Mouse (Mus musculus) right cerebral cortex, postnatal 36 days (tissue): Measurements from ENCODE around the gene Cpsf4.
"Not testable (repeated sequence)": the region's sequence is repeated elsewhere in the genome, so short reads cannot be mapped to it uniquely, and the experiment has no call there.

ENCODE experiments used
- DNase-seq, 2 experiments: peaks; one replicate each; pipeline ENCODE4 v3.0.0; 2022; ENCODE audit warnings: low spot score in 2 of 2, mixed read lengths in 1 of 2

Gene Cpsf4

DNA sequence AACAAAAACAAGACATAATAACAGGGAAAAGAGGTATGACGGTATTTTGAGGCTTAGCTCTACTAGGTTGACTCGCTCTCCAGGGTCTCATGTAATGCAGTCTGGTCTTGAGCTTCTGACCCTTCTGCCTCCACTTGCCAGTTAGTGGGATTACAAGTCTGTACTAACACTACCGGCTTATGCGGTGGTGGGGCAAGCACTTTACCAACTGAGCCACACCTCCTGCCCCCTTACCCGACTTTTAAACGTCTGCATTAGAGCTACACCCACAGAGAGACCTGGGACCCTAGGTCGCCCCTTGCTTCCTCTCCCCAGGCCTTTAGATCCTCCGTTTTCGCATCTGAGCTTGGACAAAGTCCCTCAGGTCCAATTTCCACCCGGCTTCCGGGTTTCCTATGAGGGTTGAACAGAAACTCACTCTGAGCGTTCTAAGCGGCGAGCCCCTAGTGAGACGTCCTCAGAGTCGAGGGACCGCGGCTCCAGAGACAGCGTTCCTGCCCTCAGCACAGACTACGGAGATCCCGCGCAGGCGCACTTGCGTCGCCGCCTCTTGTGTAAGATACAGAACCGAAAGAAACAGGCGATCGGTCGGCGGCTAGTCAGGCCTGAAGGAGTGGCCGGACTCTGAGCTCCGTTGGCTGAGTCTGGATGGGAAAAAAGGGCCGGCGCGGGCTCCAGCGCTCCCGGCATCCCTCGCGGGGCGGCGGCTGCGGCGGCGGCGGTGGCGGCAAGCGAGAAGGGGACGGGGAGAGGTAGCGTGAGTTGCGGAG, at the start of gene Cpsf4, which contains the start of gene Ptcd1:
Cpsf4 (plus strand) TSS at position 678 of the 770 bp plus-strand sequence.
Ptcd1 (minus strand) TSS at position 573 of the 770 bp plus-strand sequence.
- DNase-seq, result peak; percentile 99

DNA sequence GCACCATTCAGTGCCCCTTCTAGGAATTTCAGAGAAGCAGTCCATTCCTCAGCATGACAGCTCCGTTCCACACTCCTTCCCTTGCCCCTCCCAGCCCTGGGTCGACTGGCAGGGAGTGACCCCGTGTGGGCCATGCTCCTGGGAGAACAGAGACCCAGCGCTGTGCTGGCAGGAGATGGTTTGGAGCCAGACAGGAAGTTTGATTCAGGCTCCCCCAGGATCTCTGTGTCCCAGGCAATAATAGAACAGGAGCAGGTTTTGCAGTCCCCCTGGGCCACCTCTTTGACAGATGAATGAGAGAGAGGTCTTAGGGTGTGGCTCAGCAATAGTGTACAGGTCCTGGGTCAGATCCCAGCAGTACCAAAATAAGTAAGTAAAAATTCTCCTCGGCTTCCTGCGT, 49.0 kb upstream of the Cpsf4 start:
- no peak for DNase-seq

DNA sequence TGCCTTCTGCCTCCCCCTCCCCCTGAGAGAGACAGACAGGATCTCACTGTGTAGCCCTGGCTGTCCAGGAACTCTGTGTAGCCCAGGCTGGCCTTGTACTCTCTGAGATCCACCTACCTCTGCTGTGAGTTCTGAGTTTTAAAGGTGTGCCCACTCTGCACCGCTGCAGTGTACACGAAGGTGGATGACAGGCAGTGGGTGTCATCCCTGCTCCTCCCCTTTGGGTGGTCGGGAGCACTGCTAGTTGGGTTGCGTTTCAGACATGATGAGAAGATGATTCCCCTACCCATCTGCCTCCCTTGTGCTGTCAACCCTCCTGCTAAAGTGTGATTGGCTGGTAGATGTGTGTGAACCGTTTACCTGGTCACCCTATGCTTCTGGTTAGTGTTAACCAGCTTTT, 48.6 kb upstream of the Cpsf4 start:
- no peak for DNase-seq

DNA sequence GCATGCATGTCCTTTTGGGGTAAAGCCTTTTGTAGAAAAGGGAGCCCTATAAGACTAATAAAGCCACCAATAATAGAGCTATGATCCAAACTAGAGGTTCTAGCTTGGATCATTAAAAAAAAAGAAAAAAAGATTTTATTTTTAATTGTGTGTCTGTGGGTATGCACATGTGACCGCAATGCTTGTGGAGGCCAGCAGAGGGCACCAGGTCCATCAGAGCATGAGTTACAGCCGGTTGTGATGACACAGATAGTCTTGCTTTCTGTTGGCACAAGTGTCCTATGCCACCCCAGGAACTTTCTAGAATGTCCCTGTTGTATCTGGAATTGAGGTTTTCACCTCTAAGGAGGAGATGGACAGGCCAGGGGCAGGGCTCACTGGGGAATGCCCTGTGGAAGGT, 47.6 kb upstream of the Cpsf4 start:
- no peak for DNase-seq

DNA sequence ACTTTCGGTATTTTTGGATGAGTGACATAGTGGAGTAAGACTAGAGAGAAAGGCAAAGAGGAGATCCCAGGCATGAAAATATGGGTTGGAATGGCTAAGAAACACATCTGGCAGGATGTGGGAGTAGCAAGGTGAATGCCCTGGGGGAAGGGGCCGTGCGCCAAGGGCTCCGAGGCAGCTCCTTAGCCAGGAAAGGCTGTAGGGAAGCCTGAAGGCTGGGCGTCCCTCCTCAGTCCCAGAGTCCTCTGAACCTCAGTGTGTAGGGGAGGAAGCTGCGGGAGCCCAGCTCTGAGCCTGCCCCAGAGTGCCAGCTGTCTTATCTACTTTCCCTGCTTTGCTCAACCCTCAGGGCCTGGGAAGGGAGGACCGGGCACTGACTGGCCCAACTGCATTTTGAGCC, 46.1 kb upstream of the Cpsf4 start:
- DNase-seq, result no peak

DNA sequence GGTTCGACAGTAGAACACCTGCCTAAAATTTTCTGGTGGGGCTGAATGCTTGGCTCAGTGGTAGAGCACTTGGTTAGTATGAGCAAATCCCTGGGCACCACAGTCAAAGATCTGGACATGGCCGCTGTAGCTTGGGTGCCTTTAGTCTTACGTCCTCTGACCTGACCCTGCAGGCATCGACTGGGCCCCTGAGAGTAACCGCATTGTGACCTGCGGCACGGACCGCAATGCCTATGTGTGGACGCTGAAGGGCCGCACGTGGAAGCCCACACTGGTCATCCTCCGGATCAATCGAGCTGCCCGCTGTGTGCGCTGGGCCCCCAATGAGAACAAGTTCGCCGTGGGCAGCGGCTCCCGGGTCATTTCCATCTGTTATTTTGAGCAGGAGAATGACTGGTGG, 43.6 kb upstream of the Cpsf4 start:
- DNase-seq, result no peak

DNA sequence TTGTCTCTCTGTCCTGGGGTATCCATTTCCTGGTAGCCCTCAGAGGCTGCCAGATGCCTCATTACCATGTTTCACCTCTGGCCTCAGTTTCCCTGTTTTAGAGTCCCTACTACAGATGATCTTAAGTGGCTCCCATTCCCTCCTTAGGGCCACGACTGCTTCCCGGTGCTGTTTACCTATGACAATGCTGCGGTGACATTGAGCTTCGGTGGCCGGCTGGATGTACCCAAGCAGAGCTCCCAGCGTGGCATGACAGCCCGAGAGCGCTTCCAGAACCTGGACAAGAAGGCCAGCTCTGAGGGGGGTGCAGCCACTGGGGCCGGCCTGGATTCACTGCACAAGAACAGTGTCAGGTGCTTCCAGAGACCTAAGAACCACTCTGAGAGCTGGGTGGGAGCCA, 40.4 kb upstream of the Cpsf4 start:
- no peak for DNase-seq

DNA sequence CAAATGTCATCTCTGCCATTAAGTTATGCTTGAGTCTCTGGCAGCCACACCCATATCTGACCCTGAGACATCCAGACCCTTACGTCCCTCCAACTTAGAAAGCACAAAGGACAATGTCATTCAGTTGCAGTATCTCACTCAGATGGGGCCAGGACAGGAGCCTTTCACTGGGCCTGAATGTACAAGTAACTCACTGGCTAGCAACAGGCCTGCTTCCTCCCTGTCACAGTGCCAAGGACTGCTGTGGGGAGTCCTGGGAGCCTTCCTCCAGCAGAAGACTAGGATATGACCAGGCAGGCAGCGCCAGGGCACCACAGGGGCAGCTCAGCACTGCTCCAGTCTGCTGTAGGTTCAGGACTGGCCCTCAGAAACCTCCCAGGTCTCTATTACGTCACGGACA, 37.9 kb upstream of the Cpsf4 start:
- DNase-seq, result no peak

DNA sequence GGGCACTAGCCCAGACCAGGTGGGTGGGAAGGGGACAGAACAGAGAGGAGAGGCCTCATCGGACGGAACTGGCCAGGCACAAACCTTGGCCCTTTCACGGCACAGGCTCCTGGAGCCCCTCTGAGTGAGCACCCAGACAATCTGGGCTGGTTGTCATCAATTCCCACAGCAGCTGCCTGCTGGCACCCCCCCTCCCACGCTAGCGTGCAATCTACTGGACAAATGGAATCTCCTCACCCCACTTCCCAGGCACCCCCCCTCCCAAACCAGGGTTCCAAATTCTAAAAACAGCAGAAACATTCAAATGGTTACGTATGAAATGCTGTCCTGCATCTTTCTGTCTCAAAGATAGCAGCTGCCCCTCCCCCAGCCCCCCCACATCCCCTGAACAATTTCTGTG, 37.2 kb upstream of the Cpsf4 start:
- not testable (repeated sequence) for DNase-seq

DNA sequence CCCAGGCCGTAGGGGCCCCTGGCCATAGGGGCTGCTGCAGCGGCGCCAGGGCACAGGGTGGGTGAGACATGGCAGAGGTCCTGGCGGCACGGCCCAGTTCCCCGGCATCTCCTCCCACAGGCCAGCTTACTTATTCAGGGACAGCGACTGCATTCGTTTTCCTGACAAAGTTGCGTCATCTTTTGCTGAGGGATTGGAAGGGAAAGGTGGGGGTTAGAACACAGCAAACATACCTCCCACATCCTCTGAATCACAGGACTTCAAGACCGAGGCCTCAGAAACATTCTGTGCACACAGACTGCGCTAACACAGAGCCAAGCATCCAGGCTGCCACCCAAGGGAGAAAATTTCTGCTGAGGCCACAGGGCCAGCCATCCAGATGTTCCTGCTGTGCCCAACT, 36.8 kb upstream of the Cpsf4 start:
- DNase-seq, result peak; percentile 62 to 81

DNA sequence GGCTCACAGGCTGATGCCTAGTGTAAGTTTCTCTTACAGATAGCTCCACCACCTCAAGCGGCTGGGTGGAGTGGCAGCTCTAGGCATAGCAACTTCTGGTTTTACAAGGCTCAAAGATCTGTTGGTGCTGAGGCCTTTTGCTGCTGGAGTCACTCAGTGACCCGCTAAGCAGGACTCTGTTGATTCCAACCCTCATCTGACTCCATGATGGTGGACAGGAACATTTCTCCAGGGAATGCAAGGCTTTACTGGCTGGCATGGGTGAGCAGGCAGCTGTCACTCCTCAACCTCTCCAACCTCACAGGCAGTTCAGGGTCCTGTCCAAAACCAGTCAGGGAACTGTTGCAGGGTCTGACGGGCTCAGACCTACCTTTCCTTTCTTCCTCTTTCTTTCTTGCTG, 36.0 kb upstream of the Cpsf4 start:
- DNase-seq, result no peak

DNA sequence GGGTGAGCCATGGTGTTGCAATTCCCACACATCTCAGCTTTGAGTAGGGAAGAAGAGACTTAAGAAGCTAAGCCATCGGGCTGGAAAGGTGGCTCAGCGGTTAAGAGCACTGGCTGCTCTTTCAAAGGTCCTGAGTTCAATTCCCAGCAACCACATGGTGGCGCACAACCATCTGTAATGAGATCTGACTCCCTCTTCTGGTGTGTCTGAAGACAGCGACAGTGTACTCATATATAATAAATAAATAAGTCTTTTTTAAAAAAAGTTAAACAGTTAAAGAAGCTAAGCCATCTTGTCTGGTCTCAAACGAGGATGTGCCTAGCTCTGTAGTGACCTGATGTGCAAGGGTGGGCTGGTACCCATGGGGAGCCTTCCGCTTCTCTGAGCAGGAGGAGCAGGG, 33.7 kb upstream of the Cpsf4 start:
- DNase-seq, result not testable (repeated sequence)

DNA sequence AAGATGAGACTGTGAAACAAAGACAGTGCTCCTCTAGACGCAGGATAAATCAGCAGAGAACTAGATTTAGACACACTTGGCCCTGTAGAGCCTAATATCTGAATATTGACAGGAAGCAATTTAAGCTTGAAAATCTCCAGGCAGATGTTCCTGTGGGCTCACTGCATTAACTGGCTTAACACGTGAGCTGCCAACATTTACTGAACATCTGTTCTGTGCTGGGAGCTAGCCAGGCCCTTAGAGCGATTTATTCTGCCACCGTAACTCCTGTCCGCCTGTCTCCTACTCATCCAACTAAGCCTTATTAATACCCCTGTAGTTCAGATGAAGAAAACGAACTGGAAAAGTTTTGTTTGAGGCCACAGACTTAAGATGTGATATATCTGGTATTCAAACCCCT, 28.2 kb upstream of the Cpsf4 start:
- DNase-seq, result no peak

DNA sequence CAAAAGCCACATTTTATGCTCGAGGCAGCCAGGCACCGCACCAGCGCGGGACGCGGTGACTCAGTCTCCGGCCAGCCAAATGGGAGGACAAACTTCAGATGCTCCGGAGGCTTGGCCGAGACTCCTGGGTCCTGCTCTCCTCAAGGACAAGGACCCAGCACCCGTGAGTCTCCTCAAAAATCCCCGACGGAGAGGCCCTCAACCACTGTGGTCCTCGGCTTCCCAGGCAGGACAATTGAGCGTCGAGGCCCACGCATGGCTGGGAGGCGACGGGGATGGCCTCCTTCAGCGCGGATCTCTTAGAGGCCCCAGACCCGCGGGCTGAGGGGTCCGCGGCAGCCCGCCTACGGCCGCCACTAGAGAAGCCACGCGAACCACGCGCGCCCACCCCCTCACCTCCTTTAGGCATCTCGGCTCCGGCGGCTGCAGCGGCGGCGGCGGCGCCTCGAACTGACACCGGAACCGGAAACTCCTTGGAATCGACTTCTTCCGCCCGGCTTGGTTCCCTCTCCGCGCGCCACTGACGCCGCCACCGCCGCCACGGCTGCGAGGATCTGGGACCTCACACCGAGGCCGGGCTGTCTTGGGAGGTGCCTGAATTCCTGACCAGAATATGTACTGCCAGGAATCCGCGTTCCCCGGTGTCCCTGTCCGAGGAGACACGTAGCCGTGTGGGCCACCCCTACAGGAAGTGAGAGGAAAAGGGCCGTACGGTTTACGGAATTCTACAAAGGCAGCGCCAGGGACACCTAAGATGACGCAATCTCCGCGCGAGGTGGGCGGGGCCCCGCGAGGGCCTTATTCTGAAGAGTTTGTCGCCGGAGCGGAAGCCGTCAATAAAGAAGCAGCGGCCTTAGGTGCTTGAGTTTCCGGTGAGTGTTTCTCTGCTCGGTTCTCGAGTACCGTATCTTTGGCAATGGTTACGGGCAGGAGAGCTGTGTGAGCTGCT, 27.2 kb upstream of the Cpsf4 start, which contains the start of the genes Pdap1 and Bud31:
Pdap1 (minus strand) TSS at position 668 of the 949 bp plus-strand sequence.
Bud31 (plus strand) TSS at position 792 of the 949 bp plus-strand sequence.
- DNase-seq, result peak; percentile 90 to 91

DNA sequence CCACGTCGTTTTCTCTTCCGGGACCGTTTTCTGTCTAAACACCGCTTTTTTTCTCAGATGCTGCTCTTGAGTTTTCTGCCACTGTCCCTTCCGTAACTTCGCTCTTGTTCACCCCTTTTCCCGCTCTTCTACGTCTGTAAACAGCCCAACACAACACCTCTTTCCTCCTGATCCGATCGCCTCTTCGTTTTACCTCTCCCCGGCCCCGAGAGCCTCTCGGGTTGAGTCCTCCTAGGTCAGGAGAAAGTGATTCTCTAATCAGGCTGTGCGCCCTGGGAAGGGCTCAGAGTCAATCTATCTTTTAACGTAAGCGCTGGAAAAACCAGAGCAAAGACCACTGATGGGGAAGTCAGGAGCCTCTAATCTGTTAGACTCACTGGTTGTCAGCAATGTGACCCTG, 26.4 kb upstream of the Cpsf4 start:
- DNase-seq, result no peak

DNA sequence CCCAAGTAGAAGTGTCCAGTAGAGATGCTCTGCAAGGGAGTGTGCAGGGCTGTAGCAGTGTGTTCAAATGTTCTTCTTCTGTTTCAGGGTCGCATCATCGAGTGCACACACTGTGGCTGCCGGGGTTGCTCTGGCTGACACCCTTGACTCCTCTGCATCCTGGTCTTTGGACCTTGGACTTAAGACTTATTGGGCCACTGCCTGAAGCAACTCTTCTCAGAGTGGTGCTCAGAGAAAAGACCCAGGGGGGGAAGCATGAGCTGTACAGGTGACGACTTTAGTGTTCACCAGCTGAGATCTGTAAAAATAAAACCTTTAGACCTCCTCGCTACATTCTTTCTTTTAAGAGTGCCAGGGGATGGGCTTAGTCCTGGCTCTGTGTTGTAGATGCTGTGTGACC, 19.3 kb upstream of the Cpsf4 start:
- DNase-seq, result no peak

DNA sequence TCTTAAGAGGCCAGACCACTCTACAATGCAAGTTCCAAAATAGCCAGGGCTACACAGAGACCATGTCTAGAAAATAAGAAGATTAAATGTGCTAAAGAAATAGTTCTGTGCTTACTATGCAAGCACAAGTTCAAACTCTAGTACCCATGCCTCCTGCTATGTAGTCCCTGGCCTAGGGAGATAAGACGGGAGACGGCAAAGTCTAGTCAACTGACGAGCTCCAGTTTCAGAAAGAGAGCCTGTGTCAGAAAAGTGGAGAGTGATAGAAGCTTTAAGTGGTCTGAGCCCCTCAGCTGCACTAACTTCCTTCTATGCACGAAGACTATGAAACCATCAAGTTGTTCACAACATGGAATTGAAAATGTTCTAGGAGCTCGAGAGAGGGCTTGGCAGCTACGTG, 17.7 kb upstream of the Cpsf4 start:
- DNase-seq, result no peak

DNA sequence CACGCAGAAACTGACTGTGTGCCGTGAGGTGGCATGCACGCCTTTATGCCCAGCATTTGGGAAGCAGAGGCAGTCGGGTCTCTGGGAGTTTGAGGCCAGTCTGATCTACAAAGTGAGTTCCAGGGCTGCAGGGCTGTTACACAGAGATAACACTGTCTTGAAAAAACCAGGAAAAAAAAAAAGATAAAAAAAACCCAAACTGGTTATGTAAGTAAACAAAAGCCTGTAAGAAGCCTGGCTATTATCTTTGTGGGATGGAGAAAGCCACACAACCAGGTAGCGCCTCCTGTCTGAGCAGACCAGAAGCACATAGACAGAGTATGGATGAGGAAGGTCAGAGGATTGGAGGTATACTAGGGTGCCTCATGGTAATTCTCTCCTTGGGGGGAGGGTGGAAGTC, 14.3 kb upstream of the Cpsf4 start:
- no peak for DNase-seq

DNA sequence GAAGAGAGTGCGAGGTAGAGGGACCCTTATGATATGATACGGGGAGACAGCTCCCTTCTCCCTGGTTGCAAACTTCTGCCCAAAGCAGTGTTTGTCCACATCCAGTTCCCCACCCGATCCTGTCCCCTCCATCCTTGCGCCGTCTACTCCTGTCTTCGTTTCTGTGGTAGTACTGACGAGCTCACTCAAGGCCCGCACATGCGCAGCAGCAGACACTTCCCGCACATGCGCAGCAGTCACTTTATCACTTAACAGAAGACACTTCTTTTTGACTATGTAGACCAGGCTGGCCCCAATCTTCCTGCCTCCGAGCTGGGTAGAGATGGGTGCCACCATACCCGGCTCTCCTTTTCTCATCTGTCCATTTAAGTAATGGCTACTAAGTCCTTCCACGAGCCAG, 5.7 kb upstream of the Cpsf4 start:
- DNase-seq, result no peak

DNA sequence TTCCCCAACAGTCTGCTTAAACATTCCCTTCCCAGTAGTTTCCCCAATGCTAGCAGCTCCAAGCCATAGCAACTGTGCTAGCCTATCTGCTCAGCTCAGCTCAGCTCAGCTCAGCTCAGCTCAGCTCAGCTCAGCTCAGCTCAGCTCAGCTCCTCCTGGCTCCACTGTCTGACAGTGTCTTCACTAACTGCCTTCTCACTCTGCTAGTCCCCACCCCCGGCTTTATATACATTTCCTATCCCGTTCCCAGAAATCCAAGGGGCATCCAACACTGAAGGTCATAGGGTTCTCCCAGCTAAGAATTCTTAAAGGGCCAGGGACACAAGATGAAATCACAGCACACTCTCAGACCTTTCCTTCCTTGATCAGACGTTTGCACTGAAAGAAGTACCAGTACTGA, 2.3 kb upstream of the Cpsf4 start:
- DNase-seq, result no peak

DNA sequence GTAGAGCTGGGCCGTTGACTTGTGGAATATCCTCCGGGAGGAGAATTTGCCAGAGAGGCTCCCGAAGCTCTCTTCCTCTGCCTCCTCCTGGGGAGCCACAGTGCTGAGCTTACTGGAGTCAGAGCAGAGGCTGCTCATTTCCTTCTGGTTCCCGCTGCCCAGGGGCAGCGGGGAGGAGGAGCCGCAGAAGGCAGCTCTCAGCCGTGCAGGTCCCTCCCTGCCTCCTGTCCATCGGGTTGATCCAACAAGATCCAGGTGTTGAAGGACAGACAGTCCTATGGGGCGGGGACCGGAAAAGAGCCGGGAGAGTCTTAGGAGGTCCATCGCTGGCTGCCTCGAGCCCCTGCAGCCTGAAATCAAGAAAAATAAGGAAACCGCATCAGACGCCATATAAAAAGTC, 1.8 kb upstream of the Cpsf4 start:
- DNase-seq, result no peak

DNA sequence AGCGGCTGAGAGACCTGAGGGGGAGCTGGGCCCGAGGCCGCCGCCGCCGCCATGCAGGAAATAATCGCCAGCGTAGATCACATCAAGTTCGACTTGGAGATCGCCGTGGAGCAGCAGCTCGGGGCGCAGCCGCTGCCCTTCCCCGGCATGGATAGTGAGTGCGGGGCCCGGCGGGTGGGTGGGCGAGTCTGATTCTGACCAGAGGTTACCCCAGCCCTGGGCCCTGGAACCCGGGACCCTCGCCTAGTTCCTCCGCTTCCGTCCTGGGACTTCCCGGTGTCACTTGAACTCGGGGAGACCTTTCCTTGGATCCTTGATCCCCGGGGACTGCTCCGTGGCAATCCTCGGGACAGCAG, 271 bp downstream of the Cpsf4 start:
- no peak for DNase-seq

DNA sequence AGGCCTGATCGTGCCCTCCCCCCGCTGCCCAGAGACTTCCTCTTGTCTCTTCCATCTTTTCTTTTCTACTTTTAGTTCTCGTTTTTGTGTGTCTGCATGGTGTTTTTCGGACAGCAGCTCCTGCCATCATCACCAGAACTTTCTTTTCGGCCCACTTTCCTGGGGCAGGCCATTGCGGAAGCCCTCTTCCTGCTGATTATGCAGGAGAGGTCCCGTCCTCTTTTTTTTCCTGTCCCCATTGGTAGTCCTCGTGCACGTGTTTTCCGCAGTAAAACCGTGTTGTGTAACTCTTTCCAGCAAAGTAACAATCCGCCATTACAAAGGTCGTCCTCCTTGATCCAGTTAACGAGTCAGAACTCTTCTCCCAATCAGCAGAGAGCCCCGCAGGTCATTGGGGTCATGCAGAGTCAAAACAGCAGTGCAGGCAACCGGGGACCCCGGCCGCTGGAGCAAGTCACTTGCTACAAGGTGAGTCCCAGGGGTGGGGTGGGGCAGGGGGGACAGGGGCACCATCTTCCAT, 11.5 kb downstream of the Cpsf4 start:
- DNase-seq, result no peak
